Mouse (Mus musculus) spleen, postnatal 36 days (tissue): ENCODE data around the gene Gm9922.

ENCODE experiments used
- DNase-seq, 2 experiments: peaks; one replicate each; pipeline ENCODE4 v3.0.0; 2022; ENCODE audit warnings: low spot score in 2 of 2, mixed read lengths in 1 of 2

Gm9922 gene

GRCm38 (mm10) chr14:101729237-101729971, at the start of gene Gm9922, which contains the start of gene Lmo7:
Gene Gm9922, minus strand, starts transcription at chr14:101729814.
Gene Lmo7, plus strand, starts transcription at chr14:101729957.
- DNase-seq, result peak; percentile 1 to 22

GRCm38 (mm10) chr14:101778426-101778825, 48.8 kb upstream of the Gm9922 start:
- no peak for DNase-seq

DNA sequence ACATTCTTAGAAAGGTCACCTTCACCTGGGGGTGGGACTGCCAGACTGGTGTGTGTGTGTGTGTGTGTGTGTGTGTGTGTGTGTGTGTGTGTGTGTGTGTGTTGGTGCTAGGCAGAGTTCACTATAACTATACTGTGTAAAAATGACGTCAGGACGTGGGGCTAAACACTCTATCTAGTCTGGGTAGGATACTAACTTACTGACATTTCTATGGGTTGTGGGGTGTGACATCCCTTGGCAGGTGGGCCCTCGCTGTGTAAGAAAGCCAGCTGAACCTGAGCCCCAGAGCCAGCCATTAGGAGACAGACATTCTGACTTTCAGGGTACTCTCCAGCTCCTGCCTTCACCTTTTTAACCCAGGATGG, 47.5 kb upstream of the Gm9922 start:
- DNase-seq, result no peak

DNA sequence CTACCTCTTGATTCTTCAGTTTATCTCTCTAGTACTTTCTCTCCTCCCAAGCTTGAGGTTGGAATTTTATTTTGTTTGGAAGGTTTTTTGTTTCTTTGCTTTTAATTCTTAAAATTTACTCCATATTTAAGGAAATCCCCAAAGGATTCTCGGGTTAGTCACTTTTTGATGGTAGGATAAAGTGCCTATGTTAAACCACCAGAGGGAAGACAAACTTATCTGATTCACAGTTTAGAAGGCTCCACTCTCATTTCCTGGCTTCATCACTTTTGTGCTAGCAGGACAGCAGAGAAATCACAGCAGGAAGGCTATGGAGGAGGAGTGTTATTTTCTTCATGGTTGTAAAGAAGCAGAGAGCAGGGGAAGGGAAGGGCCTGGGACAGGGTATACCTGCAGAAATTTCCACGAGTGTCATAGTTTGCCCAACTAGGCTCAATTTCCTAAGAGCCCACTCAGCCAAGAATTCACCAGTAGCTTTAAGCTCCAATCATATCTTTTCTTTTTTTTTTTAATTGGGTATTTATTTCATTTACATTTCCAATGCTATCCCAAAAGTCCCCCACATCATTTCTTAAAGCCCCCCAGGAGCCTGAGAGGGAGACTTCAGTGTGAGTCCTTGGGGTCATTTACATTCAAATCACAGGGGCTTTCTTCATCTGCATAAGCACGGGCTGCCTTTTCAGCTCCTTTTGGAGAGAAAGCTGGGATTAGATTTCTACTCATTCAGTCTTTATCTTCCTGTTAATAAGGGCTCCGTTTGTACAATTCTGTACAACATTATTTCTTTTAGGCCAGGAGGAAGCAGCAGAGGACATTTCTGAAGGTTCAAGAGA, 46.9 kb upstream of the Gm9922 start:
- no peak for DNase-seq

GRCm38 (mm10) chr14:101774631-101775030, 45.0 kb upstream of the Gm9922 start:
- DNase-seq, result no peak

DNA sequence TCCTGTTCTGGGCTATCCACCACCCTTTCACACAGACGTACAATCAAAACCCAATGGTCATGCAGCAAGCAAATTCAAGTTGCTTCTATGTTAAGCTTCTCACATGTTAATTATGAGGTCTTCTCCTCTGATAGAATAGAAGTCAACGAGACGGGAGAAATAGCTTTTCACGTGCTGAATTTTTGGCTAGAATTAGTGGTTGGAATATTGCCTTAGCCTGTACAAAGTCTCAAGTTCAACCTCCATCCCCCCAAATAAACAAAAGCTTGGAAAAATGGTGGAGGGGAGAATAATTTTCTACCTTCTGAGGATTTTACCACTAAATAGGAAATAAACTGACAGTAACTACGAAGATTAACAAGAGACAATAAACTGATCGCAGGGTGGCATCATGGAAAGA, 42.1 kb upstream of the Gm9922 start:
- no peak for DNase-seq

DNA sequence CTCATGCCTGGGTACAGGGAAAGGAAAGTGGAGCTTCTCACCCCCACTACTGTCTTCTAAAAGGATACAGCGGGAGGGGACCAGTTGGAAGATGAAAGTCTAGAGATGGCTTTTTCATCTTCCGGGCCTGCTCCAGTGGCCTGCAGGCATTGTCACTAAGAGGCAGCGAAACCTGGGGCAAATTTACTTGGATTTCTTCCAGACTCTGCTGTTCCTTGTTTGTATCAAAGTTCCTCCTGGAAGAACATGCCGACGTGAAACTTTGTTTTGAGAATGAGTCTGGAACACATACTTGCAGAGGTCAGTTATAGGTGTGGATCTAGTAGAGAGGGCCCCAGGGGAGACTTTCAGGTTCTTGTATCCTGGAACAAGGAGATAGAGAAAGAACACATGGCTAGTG, 41.7 kb upstream of the Gm9922 start:
- no peak for DNase-seq

DNA sequence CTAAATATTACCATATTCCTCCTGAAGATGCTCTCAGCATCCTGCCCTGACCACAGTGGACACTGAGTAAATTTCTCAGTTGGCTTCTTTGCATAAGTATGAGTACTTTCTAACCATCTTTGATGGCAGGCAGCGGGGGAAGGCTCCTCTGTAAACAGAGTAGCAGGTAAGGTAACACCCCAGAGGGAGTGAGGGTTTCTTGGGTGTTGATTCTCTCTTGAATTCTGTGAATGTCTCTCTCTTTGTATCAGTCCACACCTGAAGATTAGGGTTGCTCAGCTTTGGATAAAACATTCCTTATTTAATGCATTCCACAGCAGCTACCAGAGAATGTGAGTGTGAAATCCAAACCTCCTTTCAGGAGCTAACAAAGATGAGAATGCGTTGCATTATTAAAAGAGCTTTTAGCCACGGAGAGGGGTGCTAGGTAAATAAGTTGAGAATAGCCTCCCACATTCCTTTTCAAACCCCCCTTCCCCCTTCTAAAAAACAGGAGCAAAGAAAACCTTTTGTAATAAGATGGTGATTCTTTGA, 34.2 kb upstream of the Gm9922 start:
- DNase-seq, result no peak

GRCm38 (mm10) chr14:101762267-101762666, 32.7 kb upstream of the Gm9922 start:
- no peak for DNase-seq

GRCm38 (mm10) chr14:101755425-101755824, 25.8 kb upstream of the Gm9922 start:
- DNase-seq, result no peak

DNA sequence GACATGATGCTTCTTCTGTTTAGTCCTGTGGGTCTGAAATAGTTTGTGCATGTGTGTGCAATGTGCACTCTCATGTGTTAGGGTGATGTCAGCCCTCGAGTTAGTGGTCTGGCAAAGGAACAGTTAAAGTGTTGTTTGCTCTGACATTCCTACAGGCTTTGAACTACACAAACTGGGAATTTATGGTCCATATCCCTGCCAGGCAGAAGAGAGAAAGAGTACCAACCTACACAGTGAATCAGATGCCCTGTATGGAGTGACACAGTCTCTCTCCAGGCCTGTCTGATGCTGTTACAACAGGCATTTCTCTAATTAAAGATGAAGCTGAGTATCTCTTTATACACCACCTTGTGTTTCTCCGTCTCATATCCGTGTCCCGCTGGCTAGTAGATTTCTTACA, 21.3 kb upstream of the Gm9922 start:
- no peak for DNase-seq

DNA sequence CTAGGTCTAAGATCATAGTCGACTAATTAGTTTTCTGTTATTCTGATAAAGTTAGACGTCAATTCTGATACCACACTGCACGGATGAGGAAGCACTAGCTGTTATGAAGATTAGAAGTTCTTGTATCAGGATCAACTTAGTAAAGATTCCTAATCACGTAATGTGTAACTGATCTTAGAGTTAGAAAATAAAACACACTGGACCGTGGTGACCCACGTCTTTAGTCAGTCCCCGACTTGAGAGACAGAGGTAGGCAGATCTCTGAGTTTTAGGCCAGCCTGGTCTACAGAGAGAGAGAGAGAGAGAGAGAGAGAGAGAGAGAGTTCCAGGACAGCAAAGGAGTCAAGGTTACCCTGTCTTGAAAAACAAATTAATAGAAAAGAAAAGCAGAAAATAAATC, 18.8 kb upstream of the Gm9922 start:
- DNase-seq, result no peak

DNA sequence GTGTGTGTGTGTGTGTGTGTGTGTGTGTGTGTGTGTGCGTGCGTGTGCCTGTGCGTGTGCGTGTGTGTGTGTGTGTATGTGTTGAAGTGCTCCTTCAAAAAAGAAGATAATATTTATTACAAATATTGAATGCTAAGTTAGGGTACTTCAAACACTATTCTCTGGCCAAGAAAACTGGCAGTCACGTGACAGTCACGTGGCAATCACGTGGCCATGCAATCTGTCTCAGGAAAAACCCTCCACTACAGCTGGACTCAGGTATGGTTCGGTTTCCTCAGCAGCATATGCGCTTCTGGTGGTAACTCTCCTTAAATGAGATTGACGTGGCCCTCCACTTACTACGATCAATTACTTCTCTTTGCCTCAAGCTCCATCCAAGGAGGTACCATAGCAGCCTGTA, 18.2 kb upstream of the Gm9922 start:
- DNase-seq, result no peak

DNA sequence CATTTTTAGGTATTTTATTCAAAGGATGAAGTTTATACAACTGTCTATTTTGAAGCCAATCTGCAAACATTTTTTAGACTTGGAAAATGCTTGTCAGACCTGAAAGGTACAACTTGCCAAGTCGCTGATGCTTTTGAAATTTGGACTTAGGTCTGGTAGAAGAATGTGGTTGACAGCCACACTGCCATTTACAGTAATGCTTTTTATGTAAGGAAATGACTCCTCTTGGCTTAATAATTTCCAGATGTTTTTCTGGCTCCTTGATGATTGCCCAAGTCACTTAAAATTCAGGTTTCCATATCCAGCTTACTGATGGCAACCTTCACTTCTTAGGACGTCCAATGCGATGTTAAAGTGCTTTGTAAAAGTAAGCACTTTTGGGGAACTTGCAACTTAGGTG, 17.0 kb upstream of the Gm9922 start:
- no peak for DNase-seq

- no peak for DNase-seq
Measured at GRCm38 (mm10) chr14:101737501-101737900, 7.9 kb upstream of the Gm9922 start.

- no peak for DNase-seq
Measured at GRCm38 (mm10) chr14:101733542-101734303, 4.1 kb upstream of the Gm9922 start.

DNA sequence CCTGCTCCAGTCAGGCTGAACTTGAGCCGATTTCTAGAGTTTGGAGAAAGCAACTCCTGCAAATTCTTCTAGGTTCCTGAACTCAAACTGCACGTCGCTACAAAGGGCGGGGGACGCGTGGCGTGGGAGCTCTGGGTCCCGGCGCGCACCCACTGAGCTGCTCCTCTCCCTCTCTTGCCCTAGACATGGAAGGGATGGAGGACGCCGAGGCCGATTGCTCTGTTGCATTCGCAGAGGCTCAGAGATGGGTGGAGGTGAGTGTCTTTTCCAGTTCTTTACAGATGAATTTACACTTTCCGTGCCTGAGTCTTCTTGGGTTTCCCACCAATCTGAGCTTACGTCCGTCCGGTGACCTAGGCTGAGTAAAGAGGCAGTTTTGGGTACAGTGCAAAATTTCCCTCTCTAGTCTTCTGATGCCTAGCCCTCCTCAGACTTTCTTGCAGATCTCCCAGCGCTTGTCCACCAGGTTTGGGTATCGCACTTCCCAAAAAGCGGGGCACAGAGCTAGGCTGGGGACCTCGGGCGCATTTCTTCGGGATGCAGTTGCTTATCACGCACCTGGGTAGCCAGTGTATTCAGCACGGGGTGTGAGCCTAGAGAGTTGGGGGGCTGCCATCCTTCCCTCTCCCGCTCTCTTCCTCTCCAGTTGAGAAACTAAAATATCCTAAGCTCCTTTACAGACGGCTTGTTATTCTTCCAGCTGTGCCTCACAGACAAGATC, 518 bp upstream of the Gm9922 start:
- DNase-seq, result no peak

GRCm38 (mm10) chr14:101714414-101714813, 15.2 kb downstream of the Gm9922 start:
- no peak for DNase-seq

GRCm38 (mm10) chr14:101707088-101707487, 22.5 kb downstream of the Gm9922 start:
- DNase-seq, result no peak

GRCm38 (mm10) chr14:101704479-101704878, 25.1 kb downstream of the Gm9922 start:
- DNase-seq, result peak; percentile 1 to 13

DNA sequence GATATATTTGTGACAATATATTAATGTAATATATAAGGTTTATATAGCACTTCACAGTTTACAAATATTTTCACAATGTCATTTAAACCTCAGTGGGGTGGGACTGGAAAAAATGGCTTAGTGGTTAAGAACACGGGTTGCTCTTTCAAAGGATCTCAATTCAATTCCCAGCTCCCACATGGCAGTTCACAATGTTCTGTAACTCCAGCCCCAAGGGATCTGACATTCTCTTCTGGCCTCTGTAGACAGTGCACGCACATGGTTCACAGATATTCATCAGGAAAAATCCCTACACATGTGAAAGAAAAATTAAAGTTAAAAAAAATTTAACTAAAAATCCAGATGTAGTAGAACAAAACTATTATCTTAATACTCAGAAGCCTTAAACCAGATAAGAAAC, 41.2 kb downstream of the Gm9922 start:
- DNase-seq, result no peak
